Mouse (Mus musculus) midbrain, postnatal 0 days (tissue): ENCODE results near the gene Htra2. TPM values are rescaled to one million over a fixed set of nuclear protein-coding genes. Genes with fewer than 3 reads are reported as not detected.

ENCODE experiments used
- ATAC-seq: fragments of 200-750 bp; cut with Nextera tagmentation; 2 replicates; pipeline ENCODE4 v1.8.0; 2017; ENCODE audit warnings: moderate number of reproducible peaks, mild to moderate bottlenecking, moderate TSS enrichment, moderate library complexity; ENCODE audit not compliant: low FRiP score
- DNase-seq: peaks from one replicate; pipeline ENCODE4 v3.0.0-alpha.2; 2015; ENCODE audit warnings: low spot score
- H3K27ac ChIP-seq: fragments of 300-500 bp; sonication (generic); 2 replicates; pipeline ENCODE4 v1.5.1; 2014; ENCODE audit warnings: low read depth, mild to moderate bottlenecking, low read length, mixed read lengths
- H3K27me3 ChIP-seq: fragments of 300-500 bp; sonication (generic); 2 replicates; pipeline ENCODE4 v1.6.1; 2014; ENCODE audit warnings: low read length, control low read depth, mixed read lengths; ENCODE audit not compliant: insufficient read depth
- H3K36me3 ChIP-seq: fragments of 300-500 bp; sonication (generic); 2 replicates; pipeline ENCODE4 v1.6.1; 2014; ENCODE audit warnings: low read length, control low read depth, mixed read lengths; ENCODE audit not compliant: insufficient read depth
- H3K4me1 ChIP-seq: fragments of 300-500 bp; sonication (generic); 2 replicates; pipeline ENCODE4 v1.6.1; 2014; ENCODE audit warnings: mild to moderate bottlenecking, control low read depth, antibody characterized with exemption, low read length, mixed read lengths; ENCODE audit not compliant: insufficient read depth
- H3K4me2 ChIP-seq: fragments of 300-500 bp; sonication (generic); 2 replicates; pipeline ENCODE4 v1.6.1; 2014; ENCODE audit warnings: low read depth, mild to moderate bottlenecking, low read length, mixed read lengths; ENCODE audit not compliant: poor library complexity, severe bottlenecking
- H3K4me3 ChIP-seq: fragments of 300-500 bp; sonication (generic); 2 replicates; pipeline ENCODE4 v1.5.1; 2014; ENCODE audit warnings: low read depth, mild to moderate bottlenecking, low read length, moderate library complexity
- H3K9ac ChIP-seq: fragments of 300-500 bp; sonication (generic); replicated peaks from 2 replicates; pipeline ENCODE4 v1.6.1; 2014; ENCODE audit warnings: mild to moderate bottlenecking, low read length, moderate library complexity, mixed read lengths; ENCODE audit not compliant: poor library complexity, severe bottlenecking
- H3K9me3 ChIP-seq: fragments of 300-500 bp; sonication (generic); 2 replicates; pipeline ENCODE4 v1.6.1; 2016; ENCODE audit warnings: low read length, control low read depth
- CTCF ChIP-seq: IDR thresholded peaks from 2 replicates; pipeline ENCODE4 v1.5.1; 2016; ENCODE audit warnings: antibody characterized with exemption, mild to moderate bottlenecking
- WGBS: fragments of 180-500 bp; shearing (Covaris S2); extraction: QIAGEN DNeasy Blood & Tissue Kit; methylation state at CpG from one replicate; pipeline ENCODE4 v1.1.7; 2014; 5-methylcytosine and 5-hydroxymethylcytosine counted together
- polyA plus RNA-seq: library from polyadenylated mRNA; unstranded; fragments of >200 nt; fragmentation: Nextera tagmentation; extraction: Ambion mirVana; gene quantifications from 2 replicates; pipeline ENCODE4 v1.2.1, GENCODE M21; 2015
- total RNA-seq: library from RNA; depleted of rRNA; stranded (reverse); fragments of >200 nt; gene quantifications from 2 replicates; pipeline ENCODE4 v1.2.3, GENCODE M21; 2014

Htra2 gene
- total and polyA plus RNA-seq, 2 experiments from 2014 or later: 56.5 to 87.8 TPM

DNA sequence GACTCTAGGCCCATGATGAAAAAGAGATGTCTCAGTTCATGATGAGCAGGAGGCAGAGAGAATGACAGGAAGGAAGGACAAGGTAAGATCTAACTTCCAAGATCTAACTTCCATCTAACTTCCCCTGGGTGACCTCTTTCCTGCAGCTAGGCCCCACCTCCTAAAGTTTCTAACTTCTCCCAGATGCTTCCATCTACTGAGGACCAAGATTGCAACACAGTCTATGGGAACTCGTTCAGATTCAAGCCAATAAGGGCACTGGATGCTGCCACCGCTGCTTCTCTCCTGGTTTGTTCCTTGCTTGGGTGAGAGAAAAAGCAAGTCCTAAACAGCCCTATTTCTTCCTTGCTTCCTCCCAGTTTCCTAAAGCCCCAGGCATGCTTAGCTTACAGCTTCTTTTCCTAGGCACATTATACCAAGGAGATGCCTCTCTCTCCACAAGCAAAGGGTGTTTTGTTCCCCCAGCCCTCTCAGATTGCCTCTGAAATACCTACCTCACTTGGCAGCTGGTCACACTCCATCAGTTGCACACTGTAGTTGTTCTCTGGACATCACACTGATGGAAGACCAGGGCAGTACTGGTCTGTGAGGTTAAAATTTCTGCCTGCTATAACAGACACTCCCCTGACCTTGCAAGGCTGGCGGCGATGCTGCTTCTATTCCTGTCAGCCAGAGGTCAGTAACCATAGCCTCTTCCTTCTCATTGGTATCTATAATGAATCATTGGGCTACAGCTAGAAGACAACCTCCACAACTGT lies 34.1 kb downstream of the Htra2 start:
- no peak overlapping the region for H3K4me3 ChIP-seq
- WGBS: 86% methylated on average over 4 of the region's 4 CpGs
- no peaks in the 10 kb centered on the region for H3K27me3 ChIP-seq
- H3K36me3 ChIP-seq: no peaks in the 10 kb centered on the region
- no peak overlapping the region for H3K4me2 ChIP-seq
- no peaks in the 10 kb centered on the region for H3K4me1 ChIP-seq
- no peak for TF ChIP-seq CTCF
- DNase-seq (no peak), ATAC-seq (no peak)
- H3K9me3 ChIP-seq: no peaks in the 10 kb centered on the region
- H3K9ac ChIP-seq: no peak overlapping the region
- no peak overlapping the region for H3K27ac ChIP-seq

DNA sequence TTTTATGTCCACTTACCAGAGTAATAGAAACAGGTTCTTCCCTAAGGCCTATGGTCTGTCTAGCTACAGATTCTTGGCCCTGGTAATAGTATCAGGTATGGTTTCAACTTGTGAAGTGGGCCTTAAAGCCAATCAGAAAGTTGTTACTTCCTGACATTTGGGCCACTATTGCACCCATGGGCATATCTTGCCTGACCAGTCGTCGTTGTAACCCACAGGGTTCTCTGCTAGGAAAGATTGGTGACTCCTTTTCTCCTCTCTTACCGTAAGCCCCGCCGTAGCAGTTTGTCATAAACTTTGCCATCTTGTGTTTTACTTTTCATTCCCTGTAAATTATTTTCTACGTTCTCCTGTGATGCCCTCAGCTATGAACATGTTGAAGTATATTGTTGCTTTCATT lies 35.0 kb downstream of the Htra2 start:
- no peak for TF ChIP-seq CTCF
- no peaks in the 10 kb centered on the region for H3K4me1 ChIP-seq
- no peak overlapping the region for H3K4me3 ChIP-seq
- H3K4me2 ChIP-seq: no peak overlapping the region
- no peak overlapping the region for H3K27ac ChIP-seq
- no peaks in the 10 kb centered on the region for H3K36me3 ChIP-seq
- no peaks in the 10 kb centered on the region for H3K9me3 ChIP-seq
- 89% methylated on average over 6 of the region's 6 CpGs for WGBS
- no peaks in the 10 kb centered on the region for H3K27me3 ChIP-seq
- ATAC-seq: no peak
- DNase-seq: no peak
- no peak overlapping the region for H3K9ac ChIP-seq

DNA sequence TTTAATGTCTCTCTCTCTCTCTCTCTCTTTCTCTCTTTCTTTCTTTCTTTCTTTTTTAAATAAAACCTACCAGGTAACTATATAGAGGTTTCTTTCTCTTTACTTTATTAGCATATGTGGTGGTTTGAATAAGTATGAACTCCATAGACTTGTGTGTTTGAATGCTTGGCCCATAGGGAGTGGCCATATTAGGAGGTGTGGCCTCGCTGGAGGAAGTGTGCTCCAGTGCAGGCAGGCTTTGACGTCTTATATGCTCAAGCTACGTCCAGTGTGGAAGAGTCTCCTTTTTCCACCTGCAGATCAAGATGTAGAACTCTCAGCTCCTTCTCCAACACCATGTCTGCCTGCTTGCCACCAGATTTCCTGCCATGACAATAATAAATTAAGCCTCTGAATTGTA lies 36.0 kb downstream of the Htra2 start:
- 71% methylated on average over 3 of the region's 3 CpGs for WGBS
- ATAC-seq (no peak), DNase-seq (no peak)
- no peak for TF ChIP-seq CTCF
- Histone ChIP-seq H3K4me1 (no peaks in the 10 kb centered on the region), H3K27ac (no peak overlapping the region), H3K9me3 (no peaks in the 10 kb centered on the region), H3K36me3 (no peaks in the 10 kb centered on the region), H3K4me3 (no peak overlapping the region), H3K9ac (no peak overlapping the region), H3K4me2 (no peak overlapping the region), H3K27me3 (no peaks in the 10 kb centered on the region)

DNA sequence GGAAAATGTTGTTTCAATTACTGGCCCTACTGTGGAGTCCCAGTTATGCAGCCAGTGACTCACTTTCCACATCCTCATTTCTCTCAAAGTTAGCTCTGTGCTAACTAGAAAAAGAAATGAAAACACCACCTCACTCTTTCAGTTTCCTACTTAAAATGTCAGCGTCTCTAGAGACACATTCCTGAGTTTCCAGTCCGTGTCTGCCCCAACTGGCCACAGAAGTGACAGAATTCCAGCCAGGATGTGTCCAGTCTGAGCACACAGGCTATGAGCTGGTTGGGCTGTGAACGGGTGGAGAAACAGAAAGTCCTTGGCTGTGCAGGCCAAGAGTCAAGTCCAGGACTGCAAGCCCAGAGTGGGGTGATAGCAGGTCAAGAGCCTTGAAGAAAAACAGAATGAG lies 37.9 kb downstream of the Htra2 start:
- Histone ChIP-seq H3K4me1 (no peaks in the 10 kb centered on the region), H3K27ac (no peak overlapping the region), H3K9ac (no peak overlapping the region), H3K9me3 (no peaks in the 10 kb centered on the region), H3K27me3 (no peaks in the 10 kb centered on the region), H3K4me3 (no peak overlapping the region), H3K4me2 (no peak overlapping the region), H3K36me3 (no peaks in the 10 kb centered on the region)
- no peak for DNase-seq
- WGBS: 68% methylated on average over 3 of the region's 3 CpGs
- no peak for ATAC-seq
- no peak for TF ChIP-seq CTCF

DNA sequence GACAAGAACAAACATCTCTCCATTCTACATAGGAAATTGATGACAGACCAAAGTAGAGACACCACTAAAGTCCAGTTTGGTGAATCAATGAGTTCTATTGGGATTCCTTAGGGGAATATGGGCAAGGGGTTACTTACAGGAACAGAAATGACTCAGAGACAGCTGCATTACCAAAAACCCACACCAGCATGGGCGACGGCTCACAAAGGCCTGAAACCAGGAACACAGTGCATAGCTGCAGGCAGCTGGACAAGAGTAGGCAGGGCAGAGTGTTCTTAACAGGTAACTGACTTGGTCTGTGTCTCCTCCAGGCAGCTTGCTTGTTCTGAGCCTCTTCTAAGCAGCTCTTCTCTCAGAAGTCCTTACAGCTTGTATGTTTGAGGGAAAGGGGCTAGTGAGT lies 39.3 kb downstream of the Htra2 start:
- no peaks in the 10 kb centered on the region for H3K36me3 ChIP-seq
- ATAC-seq (no peak), DNase-seq (no peak)
- TF ChIP-seq CTCF: no peak
- H3K9ac ChIP-seq: no peak overlapping the region
- H3K27me3 ChIP-seq: no peaks in the 10 kb centered on the region
- no peak overlapping the region for H3K4me3 ChIP-seq
- H3K27ac ChIP-seq: no peak overlapping the region
- no peaks in the 10 kb centered on the region for H3K4me1 ChIP-seq
- WGBS: 79% methylated on average over 2 of the region's 2 CpGs
- no peak overlapping the region for H3K4me2 ChIP-seq
- no peaks in the 10 kb centered on the region for H3K9me3 ChIP-seq

DNA sequence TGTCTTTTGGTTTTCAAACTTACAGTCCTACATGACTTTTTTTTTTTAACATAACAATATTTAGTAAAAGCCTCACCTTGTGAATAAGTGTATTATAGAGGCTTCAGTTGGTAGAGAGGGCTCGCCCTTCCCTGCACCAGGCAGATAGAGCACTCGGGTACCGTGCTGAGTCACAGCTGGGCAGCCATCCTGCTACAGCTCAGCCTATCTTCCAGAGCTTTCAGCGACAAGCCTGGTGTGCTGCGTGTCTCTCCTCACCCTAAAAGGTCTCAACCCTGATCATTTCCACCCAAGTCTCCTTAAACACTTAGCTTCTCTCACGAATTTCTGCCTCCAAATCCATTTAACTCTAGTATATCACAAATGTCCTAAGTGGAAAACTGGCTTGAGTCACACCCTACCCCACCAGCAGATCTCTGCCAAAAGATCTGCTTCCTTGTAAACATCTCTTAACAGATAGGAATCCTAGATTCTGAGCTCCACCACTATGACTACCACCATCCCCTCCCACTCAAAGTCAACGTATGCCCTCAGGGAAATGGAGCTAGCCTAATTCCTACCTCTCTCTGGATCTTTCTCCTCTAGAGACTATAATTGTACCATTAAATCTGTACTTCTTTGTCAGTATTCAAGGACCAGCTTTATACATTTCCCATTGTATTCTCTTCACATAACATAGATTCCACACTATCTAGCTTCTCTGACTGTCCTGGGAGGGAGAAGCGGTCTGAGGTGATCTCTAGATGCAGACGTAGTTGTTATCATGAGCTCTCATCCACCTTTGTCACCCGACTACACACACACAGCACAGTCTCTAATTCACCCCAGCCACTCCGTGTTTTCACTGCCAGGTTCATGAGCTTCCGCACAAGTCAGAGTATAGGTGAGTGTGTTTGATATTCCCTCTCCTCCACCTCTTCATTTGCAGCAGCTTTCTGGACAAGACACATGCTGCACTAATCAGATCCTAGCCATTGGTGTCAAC lies 40.3 kb downstream of the Htra2 start:
- H3K4me2 ChIP-seq: no peak overlapping the region
- ATAC-seq (no peak), DNase-seq (no peak)
- no peak overlapping the region for H3K4me3 ChIP-seq
- H3K27me3 ChIP-seq: no peaks in the 10 kb centered on the region
- H3K9ac ChIP-seq: no peak overlapping the region
- 78% methylated on average over 12 of the region's 12 CpGs for WGBS
- H3K4me1 ChIP-seq: no peaks in the 10 kb centered on the region
- H3K9me3 ChIP-seq: no peaks in the 10 kb centered on the region
- no peak for TF ChIP-seq CTCF
- H3K27ac ChIP-seq: no peak overlapping the region
- H3K36me3 ChIP-seq: no peaks in the 10 kb centered on the region
